Mouse (Mus musculus) brain, embryonic 18.5 days (tissue): ENCODE measurements around the gene Rnf207.

ENCODE experiments used
- DNase-seq: peaks from one replicate; pipeline ENCODE4 v3.0.0-alpha.2; 2012; ENCODE audit warnings: low read depth, low spot score

The Rnf207 gene

DNA sequence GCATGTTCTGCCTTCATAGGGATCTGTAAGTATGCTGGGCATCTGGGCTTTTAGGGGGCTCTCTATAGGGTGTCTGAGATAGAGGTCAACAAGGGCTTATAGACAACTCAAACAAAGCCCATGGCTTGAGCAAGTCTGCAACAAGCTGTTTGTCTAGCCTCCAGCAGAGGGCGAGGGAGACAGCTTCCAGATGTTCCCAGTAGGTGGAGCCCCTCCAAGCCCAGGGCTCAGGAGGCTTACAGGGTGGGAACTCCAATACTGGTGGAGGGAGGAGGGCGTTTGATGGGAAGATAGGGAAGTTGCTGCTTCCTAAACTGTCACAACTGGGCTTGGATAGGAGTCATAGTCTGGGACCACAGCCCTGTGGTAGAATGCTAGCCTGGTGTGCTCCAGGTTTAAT is 14.2 kb upstream of the Rnf207 start:
- no peak for DNase-seq

DNA sequence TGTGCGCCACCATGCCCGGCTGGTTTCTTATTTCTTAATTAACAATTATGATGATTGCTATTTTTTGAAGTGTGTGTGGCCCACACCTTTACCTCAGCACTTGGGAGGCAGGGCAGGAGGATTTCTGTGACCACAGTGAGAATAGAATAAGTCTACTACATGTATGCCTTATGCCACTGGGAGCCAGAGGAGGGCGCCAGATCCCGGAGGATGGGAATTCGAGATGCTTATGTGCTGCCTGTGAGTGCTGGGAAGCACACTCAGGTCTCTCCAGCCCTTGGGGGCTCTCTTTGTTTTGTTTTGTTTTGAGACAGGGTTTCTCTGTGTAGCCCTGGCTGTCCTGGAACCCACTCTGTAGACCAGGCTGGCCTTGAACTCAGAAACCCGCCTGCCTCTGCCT is 9.9 kb upstream of the Rnf207 start:
- DNase-seq = no peak

DNA sequence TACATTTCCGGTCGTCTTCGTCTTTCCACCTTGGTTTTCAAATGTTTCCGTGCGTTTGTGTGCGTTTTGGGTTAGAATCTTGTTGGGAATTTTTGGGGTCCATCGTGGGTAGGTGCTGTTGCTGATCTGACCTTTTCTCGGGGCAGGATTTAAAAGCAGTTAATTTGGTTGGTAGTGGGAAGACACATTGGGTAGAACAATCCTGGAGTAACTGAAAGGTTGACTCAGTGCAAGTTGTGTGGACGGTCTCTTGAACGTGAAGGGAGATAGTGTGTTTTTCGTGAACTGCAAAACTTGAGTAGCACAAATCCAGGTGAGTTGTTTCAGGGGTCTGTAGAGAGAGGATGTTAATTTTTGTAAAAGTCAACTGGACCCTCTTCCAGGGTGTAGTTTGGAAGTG is 7.8 kb upstream of the Rnf207 start:
- DNase-seq = no peak

DNA sequence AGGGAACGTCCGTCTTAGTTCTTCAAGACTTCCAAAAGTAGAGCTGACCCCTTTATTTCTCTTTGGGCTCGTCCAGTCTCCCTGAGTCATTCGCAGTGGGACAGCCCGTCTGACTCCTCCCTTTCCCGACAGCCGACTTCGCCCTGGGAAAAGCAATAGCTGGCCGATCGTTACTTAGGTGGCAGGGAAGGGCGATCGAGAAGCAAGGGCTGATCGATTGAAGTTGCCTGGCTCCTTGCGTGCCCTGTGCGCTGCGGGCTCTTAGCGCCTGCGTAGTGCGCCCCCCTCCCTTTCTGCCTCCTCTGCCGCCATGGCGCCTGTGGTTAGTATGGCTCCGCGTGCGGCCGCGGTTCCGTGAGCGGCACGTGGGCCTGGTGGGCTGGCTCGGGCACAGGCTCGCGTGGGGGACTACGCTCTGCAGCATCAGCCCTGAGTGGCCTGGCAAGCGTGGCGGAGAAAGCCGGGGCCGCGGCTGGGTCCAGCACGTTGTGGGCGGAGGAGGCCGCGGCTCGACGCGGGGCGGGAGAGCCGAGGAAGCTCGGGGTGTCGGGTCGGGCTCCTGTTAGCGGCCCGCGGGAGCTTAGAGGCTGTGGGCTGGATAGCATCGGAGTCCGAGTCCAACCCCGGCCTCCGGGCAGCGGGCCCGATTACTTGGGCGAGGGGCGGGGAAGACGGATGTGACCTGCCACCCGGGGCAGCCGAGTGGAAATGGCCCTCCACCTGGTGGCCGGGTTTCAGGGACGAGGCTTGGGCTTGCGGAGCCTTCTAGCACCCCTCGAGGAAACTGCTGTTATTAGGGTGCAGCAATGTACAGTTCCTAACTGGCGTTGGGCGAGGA is 7.0 kb upstream of the Rnf207 start, which contains the start of gene Rpl22:
Rpl22 (plus strand) TSS at position 169 of the 838 bp plus-strand sequence.
- DNase-seq = peak; percentile 97

DNA sequence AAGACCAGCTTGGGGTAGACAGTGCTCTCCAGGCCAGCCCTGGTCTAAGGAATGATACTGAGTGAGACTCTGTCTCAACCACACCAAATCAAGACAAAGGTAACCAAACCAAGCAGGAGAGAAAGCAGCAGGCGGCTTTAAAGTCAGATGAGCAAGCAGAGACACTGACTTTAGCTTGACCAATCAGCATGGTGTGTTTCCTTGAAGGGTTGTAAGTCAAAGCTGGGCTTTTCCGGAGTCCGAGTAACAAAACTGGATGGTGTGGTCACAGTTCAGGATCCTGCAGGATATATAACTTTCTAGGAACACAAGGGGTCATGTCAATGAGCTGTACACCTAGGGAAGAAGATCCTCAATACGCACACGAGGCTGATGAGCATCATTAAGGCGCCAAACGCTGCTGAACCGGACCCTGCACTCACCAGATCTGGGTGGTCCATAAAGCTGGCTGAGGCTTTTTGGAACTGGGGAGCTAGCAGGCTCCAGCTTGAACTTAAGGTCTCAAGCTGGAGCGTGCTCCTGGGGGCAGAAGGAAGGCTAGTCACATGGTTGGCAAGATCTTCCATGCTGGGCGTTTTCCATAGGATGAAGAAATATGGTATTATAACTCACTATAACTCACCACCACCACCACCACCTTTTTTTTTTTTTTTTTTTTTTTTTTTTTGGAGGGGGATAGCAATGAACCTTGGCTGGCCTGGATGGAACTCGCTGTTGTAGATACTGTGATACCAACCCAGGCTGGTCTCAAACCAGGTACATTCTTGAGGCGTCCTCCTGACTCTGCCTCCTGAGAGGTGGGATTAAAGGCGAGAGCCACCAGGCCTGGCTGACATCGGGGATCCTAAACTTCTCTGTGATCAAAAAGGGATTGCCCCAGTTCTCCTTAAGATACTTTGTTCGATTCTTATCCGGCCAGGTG is 6.1 kb upstream of the Rnf207 start:
- DNase-seq = no peak

DNA sequence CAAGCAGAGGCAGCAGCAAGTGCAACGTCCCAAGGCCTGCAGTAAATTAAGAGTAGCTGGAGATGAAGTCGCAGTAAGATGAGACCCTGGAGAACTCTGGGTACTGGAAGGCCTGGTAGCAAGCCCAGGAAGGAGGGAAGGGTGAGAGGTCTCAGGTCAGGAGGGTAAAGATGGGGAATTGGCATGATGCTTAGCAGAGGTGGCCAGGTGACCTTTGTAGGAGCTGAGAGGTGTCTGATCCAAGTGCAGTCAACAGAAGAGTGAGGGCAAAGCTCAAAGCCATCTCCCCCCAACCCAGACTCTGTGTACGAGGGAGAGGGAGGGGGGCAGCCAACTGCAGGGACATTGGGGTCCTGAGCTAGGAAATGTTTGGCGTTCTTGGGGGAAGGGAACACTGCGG is 2.7 kb upstream of the Rnf207 start:
- no peak for DNase-seq

DNA sequence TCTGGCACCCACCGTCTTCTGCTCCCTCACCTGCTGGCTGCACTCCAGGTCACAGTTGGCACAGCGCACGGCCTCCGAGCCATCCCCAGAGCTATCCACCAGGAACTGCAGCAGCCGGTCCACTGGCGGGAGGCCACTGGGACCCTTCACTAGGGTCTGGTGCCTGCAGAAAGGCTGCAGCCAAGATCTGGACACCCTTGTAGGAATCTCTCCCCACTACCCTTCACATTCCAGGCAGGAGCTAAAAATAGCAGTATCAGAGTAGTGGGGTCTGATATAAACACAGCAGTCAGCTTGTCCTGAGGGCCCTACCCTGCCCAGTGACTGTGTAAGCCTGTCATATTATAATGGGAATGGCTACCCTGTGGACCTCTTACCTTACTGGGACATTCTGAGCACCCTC is 1.2 kb downstream of the Rnf207 start:
- DNase-seq = no peak

DNA sequence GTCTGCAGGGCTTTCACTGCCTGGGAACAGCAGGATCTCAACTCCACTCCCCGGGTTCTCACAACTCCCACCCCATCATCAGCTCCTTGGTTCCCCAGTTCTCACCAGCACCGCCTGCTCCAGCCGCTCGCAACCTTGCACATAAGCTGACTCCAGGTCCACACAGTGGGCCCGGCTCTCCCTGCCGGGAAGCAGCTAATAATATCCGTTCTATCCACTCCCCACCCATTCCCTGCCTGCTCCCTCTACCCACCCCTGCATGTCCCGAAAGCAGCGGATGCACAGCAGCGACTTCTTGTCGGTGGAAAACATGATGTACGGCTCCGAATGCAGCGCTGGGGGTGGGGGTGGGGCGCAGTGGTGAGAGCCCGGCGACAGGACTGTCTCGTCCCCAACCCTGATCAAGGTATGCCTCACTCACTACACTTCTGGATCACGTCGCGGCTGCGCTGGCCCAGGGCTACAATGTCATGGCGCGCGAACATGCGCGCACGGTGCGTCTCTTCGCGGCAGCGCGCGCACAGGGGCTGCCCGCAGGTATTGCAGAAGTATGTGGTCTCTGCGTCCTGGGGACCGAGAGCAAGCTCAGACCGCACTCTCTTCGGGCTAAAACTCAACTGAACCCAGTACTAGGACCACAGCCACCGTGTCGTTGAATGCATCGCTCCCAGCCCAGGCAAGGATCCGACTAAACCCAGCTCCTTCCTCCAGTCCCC is 3.1 kb downstream of the Rnf207 start:
- DNase-seq = no peak

DNA sequence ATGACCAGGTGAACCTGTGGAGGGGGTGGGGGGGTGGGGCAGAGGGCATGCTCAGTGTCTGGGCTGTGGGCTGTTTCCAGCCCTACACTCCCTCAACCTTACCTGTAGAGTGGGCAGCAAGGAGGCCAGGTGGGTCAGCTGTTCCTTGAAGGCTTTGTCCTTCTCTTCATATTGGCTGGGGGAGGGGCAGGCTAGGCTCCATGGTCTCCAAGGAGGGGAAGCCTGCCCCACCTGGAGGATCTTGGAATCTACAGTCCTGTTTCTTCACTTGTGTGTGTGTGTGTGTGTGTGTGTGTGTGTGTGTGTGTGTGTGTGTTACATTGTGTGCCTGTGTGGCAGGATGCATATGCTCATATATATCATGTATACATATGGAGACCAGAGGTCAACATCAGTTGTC is 4.9 kb downstream of the Rnf207 start:
- no peak for DNase-seq

DNA sequence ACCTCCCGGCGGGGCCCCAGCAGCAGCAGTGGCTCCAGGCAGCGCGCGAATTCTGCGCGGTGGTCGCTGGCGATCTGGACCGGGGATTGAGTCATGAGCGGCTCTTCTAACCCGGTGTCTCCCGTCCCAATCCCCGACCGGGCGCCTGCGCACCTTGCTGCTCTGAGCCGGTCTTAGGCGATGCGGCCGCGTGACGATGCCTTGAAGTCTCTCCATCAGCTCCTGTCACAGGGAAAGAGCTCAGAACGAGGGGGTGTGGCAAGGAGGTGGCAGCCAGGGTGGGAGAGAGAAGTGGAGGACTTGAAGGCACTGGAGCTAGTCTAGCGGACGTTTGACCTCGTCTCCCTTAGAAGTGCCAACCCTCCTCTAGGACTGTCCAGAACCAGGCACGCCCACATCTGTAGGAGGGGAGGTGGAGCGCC is 5.6 kb downstream of the Rnf207 start:
- no peak for DNase-seq

DNA sequence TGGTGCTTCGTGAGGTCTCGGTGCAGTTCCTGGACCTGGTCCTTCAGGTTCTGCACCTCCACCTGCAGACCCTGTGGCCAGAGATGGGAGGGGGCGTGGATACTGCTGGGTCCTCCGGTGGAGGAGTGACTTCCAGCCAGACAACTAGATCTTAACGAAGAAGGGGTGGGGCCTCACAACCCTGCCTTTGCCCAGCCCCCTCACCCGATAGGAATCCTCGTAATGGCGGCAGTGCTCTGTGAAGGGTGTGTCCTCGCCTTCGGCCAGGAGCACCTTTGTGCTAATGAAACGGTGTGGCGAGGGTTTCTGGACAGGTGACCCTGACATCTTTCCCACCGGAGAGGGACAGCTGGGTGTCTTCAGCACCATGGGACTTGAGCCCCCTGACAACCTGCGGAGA is 6.6 kb downstream of the Rnf207 start:
- no peak for DNase-seq

DNA sequence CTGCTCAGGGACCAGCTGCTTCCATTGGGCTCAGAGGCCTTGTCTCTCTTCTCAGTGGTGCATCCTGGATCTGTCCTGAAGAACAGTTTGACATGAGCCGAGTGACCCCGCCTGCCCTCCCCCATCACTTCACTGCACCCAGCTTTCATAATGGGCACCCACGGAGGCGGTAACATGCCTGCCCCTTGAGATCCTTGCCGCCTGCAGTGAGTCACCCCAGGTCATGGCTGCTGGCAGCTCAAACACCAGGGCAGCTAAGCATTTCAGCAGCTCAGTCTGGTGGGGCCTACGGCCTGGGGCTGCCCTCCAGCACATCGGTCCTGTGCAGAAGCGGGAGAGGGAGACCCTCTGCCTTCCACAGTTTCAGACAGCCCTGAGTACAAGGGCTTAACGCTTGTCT is 11.3 kb downstream of the Rnf207 start:
- no peak for DNase-seq

DNA sequence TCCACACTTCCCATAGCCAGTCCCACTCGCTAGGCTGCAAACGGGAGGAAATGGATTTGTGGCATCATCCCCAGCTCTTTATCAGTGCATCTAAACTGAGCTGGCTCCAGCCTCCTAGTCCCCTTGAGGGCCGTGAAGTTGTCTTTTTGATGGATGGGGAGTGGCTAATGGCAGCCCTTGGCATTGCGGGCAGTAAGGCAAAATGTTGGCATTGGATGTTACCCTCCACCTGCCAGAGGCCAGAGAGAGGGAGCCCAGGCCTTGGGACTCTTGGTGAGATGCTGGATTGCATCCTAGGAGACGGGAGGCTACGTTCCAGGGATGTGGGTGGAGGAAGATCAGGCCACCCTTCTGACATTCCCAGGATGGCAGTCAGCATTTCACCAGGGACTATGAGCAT is 12.8 kb downstream of the Rnf207 start:
- DNase-seq = no peak

DNA sequence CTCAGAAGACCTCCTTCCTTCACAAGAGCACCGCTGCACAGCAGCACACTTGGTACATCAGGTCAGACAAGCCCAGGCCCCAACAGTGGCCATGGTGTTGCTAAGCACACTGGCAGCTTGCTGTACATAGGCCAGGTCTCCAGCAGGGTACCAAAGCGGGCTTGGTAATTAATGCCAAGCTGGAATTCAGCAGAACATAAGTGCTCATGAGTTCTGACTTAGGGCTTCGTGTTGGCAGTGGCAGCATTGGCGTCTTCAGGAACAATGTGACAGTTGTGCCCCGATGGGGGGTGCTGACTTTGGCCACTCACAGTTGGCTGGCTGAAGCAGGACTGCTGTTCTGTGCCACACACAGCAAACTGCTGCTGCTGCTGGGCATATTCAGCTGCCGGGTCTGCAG is 14.1 kb downstream of the Rnf207 start:
- no peak for DNase-seq

DNA sequence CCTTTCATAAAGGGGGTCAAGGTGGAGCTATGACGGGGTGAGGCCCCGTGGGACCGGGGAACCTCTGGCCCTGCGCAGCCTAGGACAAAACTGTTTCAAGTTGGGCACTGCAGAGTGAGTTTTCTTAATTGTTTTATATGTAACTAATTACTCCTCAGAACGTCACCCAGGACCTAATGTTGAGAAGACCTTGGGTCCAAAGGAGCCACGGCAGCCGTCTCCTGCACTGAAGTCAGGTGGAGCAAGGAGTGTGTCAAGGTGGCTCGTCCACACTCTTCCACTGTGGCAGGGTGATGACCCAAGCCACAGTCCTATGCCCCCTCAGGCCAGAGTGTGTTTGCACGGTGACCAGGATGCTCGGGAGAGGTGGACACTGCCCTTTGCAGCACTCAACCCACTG is 15.6 kb downstream of the Rnf207 start:
- DNase-seq = no peak

DNA sequence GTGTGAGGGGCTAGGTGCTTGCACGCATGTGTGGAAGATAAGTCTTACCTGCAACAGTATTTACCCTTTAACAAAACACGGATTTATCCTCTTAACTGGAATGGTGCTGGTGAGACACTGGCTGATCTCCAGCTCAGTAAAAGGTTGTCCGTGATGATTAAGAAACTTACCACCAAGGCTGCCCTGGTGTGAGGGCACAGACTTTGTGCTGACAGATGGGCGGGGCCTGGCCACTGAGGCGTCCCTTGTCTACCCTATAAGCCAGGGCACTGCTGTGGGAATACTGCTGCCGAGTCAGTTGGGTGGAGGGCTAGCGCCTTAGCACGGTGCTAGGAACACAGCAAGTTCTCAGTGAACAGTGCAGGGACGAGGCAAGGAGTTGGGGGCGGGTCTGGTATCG is 16.8 kb downstream of the Rnf207 start:
- no peak for DNase-seq

DNA sequence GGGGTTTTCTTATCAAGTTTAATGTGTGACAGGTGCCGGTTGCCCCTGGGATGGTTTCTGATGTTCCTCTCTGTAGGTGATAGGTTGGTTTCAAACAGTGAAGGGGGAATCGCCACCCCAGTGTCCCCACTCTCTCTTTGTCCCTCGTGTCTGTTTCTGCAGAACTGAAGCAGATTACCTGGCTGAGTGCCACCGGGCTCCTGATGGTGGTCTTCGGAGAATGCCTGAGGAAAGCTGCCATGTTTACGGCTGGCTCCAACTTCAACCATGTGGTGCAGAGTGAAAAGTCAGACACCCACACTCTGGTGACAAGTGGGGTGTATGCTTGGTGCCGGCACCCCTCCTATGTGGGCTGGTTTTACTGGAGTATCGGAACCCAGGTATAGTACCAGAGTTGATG is 18.4 kb downstream of the Rnf207 start:
- no peak for DNase-seq

DNA sequence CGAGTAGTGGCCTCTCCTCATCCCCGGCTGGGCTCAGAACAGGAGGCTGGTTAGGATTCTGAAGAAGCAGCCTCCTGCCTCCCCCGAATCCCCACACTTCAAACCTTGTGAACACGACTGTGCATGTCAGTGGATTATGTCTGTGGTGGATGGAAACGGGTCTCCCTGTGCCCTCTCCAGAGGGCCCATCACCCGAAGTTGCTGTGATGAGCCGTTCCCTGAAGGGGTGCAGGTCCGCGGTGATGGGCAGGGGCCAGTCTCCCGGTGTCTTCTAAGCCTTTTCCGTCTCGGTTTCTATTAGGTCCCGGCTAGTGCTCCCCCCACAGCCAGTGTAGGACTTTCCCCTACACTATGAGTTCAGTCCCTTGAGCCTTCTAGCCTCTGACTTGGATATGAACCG is 20.0 kb downstream of the Rnf207 start:
- no peak for DNase-seq

DNA sequence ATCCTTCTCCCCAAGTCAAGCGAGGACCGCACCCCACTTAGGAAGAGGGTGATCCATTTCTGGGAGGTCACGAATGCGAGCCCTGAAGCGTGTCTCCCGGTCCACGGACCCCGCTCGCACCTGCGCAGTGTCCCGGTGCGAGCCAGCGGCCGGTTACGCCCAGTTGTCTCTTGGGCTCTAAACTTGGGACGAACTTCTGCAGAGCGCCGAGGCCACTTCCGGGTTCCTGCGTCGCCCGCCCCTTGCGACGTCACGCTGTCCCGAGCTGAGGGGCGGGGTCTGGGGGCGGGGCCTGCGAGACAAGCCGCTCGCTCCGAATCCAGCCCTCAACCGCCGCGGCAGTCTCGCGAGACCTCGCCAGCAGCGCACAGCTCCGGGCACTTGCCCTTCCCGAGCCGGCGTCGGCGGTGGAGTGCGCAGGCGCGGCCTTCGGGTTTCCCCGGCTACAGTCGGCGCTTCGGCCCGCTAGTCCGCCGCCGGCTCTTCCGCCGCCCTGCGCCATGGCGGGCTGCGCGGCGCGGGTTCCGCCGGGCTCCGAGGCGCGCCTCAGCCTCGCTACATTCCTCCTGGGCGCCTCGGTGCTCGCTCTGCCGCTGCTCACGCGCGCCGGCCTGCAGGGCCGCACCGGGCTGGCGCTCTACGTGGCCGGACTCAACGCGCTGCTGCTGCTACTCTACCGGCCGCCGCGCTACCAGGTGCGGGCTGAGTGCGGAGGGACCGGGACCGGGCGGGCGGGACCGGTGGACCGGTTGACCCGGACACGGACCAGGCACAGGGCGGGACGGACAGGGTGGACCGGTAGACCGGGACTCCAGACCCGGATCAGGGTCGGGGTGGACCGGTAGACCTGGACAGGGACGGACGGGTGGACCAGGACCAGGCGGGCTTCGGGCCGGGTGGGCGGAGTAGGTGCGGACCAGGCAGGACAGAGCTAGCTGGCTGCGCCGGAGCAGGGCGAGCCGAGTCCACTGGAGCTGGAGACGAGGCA is 21.6 kb downstream of the Rnf207 start, which contains the start of gene Icmt:
Icmt (plus strand) TSS at position 354 of the 988 bp plus-strand sequence.
- peak; percentile 95 for DNase-seq

DNA sequence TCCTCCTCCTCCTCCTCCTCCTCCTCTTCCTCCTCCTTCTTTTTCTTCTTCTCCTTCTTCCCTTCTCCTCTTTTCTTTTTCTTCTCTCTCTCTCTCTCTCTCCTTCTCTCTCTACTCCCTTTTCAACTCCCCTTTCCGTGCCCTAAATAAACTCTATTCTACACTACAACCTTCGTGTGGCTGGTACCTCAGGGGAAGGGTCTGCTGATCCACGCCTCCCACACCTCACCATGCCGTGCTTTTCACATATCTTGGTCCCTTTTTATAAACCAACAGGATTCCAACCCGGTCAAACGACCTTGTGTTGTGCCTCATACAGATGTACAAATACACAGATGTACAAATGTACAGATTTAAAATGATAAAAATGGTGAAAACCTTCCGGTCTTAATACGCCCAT is 22.4 kb downstream of the Rnf207 start:
- DNase-seq = no peak

DNA sequence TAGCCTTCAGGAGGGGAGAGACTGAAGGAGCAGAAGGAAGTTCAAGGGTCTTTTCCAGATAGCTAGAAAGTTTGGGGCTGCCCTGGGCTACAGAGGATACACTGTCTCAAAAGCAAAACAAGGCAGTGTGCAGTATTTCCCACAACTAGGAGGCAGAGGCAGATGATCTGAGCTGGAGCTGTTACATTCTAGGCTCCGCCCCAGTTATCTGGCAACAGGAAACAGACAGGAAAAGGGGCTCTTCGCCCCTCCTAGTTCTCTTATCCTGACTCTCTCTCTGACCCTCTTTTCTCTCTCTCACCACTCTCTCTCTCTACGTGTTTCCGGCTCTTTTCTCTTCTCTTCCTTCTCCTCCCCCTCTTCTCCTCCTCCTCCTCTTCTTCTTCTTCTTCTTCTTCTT is 22.9 kb downstream of the Rnf207 start:
- DNase-seq = no peak
